Mouse (Mus musculus) heart, embryonic 14.5 days (tissue): ENCODE measurements around the gene Chmp5. TPM values are rescaled to one million over a fixed set of nuclear protein-coding genes. Genes with fewer than 3 reads are reported as not detected.

Source experiments
- ATAC-seq: fragments of 200-750 bp; cut with Nextera tagmentation; 2 replicates; pipeline ENCODE4 v1.8.0; 2017; ENCODE audit warnings: low read depth, moderate TSS enrichment; ENCODE audit not compliant: insufficient number of reproducible peaks, insufficient read depth, low FRiP score
- H3K27ac ChIP-seq, 2 experiments: fragments of 200-500 bp in 1 of 2; fragments of 300-500 bp in 1 of 2; sonication (generic) in 1 of 2; replicated peaks in 1 of 2; 2 replicates each; pipeline ENCODE4 v1.5.1; 2012 to 2014; ENCODE audit warnings: low read depth in 2 of 2, low read length in 2 of 2, control low read depth in 1 of 2, mild to moderate bottlenecking in 1 of 2, mixed read lengths in 1 of 2; ENCODE audit not compliant: control insufficient read depth in 1 of 2, insufficient read depth in 1 of 2
- H3K27me3 ChIP-seq: fragments of 300-500 bp; sonication (generic); 2 replicates; pipeline ENCODE4 v1.6.1; 2014; ENCODE audit warnings: mild to moderate bottlenecking, low read length, control low read depth; ENCODE audit not compliant: control insufficient read depth, insufficient read depth
- H3K36me3 ChIP-seq: fragments of 300-500 bp; sonication (generic); 2 replicates; pipeline ENCODE4 v1.6.1; 2014; ENCODE audit warnings: mild to moderate bottlenecking, control low read depth, low read length, mixed read lengths; ENCODE audit not compliant: control insufficient read depth, insufficient read depth
- H3K4me1 ChIP-seq, 2 experiments: fragments of 200-500 bp in 1 of 2; fragments of 300-500 bp in 1 of 2; sonication (generic) in 1 of 2; 2 replicates each; pipeline ENCODE4 v1.6.1; 2012 to 2014; ENCODE audit warnings: low read length in 2 of 2, control low read depth in 1 of 2, mixed read lengths in 1 of 2; ENCODE audit not compliant: control insufficient read depth in 2 of 2, insufficient read depth in 2 of 2
- H3K4me2 ChIP-seq: fragments of 300-500 bp; sonication (generic); 2 replicates; pipeline ENCODE4 v1.6.1; 2014; ENCODE audit warnings: mild to moderate bottlenecking, low read length
- H3K4me3 ChIP-seq, 2 experiments: fragments of 200-500 bp in 1 of 2; fragments of 300-500 bp in 1 of 2; sonication (generic) in 1 of 2; 2 replicates each; pipeline ENCODE4 v1.5.1; 2012 to 2014; ENCODE audit warnings: low read length in 2 of 2, mild to moderate bottlenecking in 2 of 2, control low read depth in 1 of 2, low read depth in 1 of 2, moderate library complexity in 1 of 2; ENCODE audit not compliant: control insufficient read depth in 1 of 2, insufficient read depth in 1 of 2
- H3K9ac ChIP-seq: fragments of 300-500 bp; sonication (generic); 2 replicates; pipeline ENCODE4 v1.6.1; 2014; ENCODE audit warnings: mild to moderate bottlenecking, low read length
- H3K9me3 ChIP-seq: fragments of 300-500 bp; sonication (generic); 2 replicates; pipeline ENCODE4 v1.6.1; 2016; ENCODE audit warnings: low read length, control low read depth; ENCODE audit not compliant: control insufficient read depth
- WGBS: fragments of 180-500 bp; shearing (Covaris S2); extraction: QIAGEN DNeasy Blood & Tissue Kit; methylation state at CpG from one replicate; pipeline ENCODE4 v1.1.7; 2014; 5-methylcytosine and 5-hydroxymethylcytosine counted together
- polyA plus RNA-seq: library from polyadenylated mRNA; unstranded; fragments of >200 nt; fragmentation: Nextera tagmentation; extraction: Ambion mirVana; gene quantifications from 2 replicates; pipeline ENCODE4 v1.2.1, GENCODE M21; 2014

Chmp5 gene
- polyA plus RNA-seq, result 74.7 and 82.9 TPM in 2 replicates

GRCm38 (mm10) chr4:40948160-40948708 lies at the start of gene Chmp5, which contains the start of gene Bag1:
Gene Chmp5, plus strand, starts transcription at chr4:40948407.
Gene Bag1, minus strand, starts transcription at chr4:40948294.
- Histone ChIP-seq H3K9me3 (no peaks in the 10 kb centered on the region), H3K9ac (peak within 1 kb of the TSS; percentile 93), H3K4me1 (peaks cover 2 to 24% of the 10 kb centered on the region in 2 experiments; a peak in 3 of 4 replicates), H3K4me3 (peak within 1 kb of the TSS; percentile 74 to 87), H3K36me3 (peaks cover 58% of the 10 kb centered on the region), H3K27ac (peak within 1 kb of the TSS; percentile 73 to 89), H3K27me3 (no peaks in the 10 kb centered on the region), H3K4me2 (peak within 1 kb of the TSS; percentile 90)
- whole genome bisulfite sequencing, result under 1% methylated on average over 50 of the region's 50 CpGs
- ATAC-seq, result peak; percentile 99

GRCm38 (mm10) chr4:40898476-40899044 lies 49.6 kb upstream of the Chmp5 start:
- Histone ChIP-seq H3K4me3 (no peak overlapping the region), H3K27me3 (no peaks in the 10 kb centered on the region), H3K4me1 (no peaks in the 10 kb centered on the region), H3K36me3 (no peaks in the 10 kb centered on the region), H3K27ac (no peak overlapping the region), H3K9me3 (no peaks in the 10 kb centered on the region), H3K9ac (no peak overlapping the region), H3K4me2 (no peak overlapping the region)
- no peak for ATAC-seq
- WGBS, result 73% methylated on average over 6 of the region's 6 CpGs

DNA sequence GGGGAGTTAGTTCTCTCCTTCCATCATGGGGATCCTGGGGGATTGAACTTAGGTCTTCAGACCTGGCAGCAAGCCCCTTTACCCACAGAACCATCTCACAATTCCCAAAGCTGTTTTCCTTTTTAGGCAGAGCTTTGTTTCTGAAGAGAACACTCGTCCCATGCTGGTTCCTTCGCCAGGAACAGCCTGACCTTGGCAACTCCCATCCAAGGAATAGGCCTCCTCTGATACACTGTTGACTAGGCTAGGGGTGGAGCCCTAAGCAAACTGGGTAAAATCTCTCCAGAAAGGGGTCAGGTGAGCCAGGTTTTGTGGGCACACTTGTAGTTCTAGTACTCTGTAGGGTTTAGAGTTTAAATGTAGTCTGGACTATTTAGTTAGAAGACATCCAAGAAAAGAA lies 48.9 kb upstream of the Chmp5 start:
- H3K4me2 ChIP-seq, result no peak overlapping the region
- H3K27ac ChIP-seq, result no peak overlapping the region
- no peaks in the 10 kb centered on the region for H3K4me1 ChIP-seq
- no peak overlapping the region for H3K9ac ChIP-seq
- ATAC-seq, result no peak
- H3K4me3 ChIP-seq, result no peak overlapping the region
- H3K27me3 ChIP-seq, result no peaks in the 10 kb centered on the region
- WGBS, result 58% methylated on average over 2 of the region's 2 CpGs
- no peaks in the 10 kb centered on the region for H3K36me3 ChIP-seq
- H3K9me3 ChIP-seq, result no peaks in the 10 kb centered on the region

DNA sequence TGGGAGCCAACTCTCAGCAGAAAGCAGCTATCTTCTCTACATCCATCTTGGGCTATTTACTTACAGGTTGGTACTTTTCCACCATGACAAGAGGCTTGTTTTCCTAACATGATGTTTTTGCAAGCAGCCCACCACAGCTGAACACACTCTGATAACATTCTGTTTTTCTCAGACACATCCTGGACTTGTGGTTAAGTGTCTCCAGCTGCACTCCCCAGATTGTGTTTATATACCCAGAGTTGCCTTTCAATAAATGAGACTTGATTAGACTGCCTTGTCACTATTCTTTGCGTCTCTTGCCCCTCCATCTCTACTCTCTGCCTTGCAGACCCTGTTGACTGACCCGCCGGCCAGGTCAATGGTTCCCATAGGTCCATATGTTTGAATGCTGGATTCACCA lies 48.1 kb upstream of the Chmp5 start:
- H3K9me3 ChIP-seq, result no peaks in the 10 kb centered on the region
- H3K27ac ChIP-seq, result no peak overlapping the region
- H3K4me3 ChIP-seq, result no peak overlapping the region
- no peak overlapping the region for H3K4me2 ChIP-seq
- H3K4me1 ChIP-seq, result no peaks in the 10 kb centered on the region
- H3K9ac ChIP-seq, result no peak overlapping the region
- WGBS, result 84% methylated on average over 3 of the region's 3 CpGs
- no peaks in the 10 kb centered on the region for H3K36me3 ChIP-seq
- ATAC-seq, result no peak
- no peaks in the 10 kb centered on the region for H3K27me3 ChIP-seq

GRCm38 (mm10) chr4:40900612-40901011 lies 47.6 kb upstream of the Chmp5 start:
- WGBS, result 78% methylated on average over 4 of the region's 4 CpGs
- Histone ChIP-seq H3K27ac (no peak overlapping the region), H3K4me3 (no peak overlapping the region), H3K9me3 (no peaks in the 10 kb centered on the region), H3K9ac (no peak overlapping the region), H3K36me3 (no peaks in the 10 kb centered on the region), H3K4me2 (no peak overlapping the region), H3K4me1 (no peaks in the 10 kb centered on the region), H3K27me3 (no peaks in the 10 kb centered on the region)
- ATAC-seq, result no peak

- Histone ChIP-seq H3K4me3 (no peak overlapping the region), H3K4me2 (no peak overlapping the region), H3K9me3 (no peaks in the 10 kb centered on the region), H3K27me3 (no peaks in the 10 kb centered on the region), H3K9ac (no peak overlapping the region), H3K36me3 (no peaks in the 10 kb centered on the region), H3K27ac (no peak overlapping the region), H3K4me1 (peaks cover 2 to 5% of the 10 kb centered on the region in 2 experiments; a peak in 2 of 4 replicates)
- 17% methylated on average over 1 of the region's 1 CpGs for WGBS
- ATAC-seq, result no peak
Observed at GRCm38 (mm10) chr4:40906298-40906697, 41.9 kb upstream of the Chmp5 start.

- peaks cover 2 to 5% of the 10 kb centered on the region in 2 experiments; a peak in 2 of 4 replicates for H3K4me1 ChIP-seq
- H3K36me3 ChIP-seq, result no peaks in the 10 kb centered on the region
- no peaks in the 10 kb centered on the region for H3K9me3 ChIP-seq
- WGBS, result 42% methylated on average over 20 of the region's 20 CpGs
- no peak overlapping the region for H3K4me3 ChIP-seq
- H3K4me2 ChIP-seq, result peak overlapping the region; percentile 37
- no peak overlapping the region; a peak in 1 of 4 replicates for H3K27ac ChIP-seq
- ATAC-seq, result no peak
- H3K9ac ChIP-seq, result peak overlapping the region; percentile 47
- no peaks in the 10 kb centered on the region for H3K27me3 ChIP-seq
Observed at GRCm38 (mm10) chr4:40908261-40908969, 39.8 kb upstream of the Chmp5 start.
